Mouse (Mus musculus) kidney, postnatal 36 days (tissue): ENCODE data around the gene Psg18.
"Not testable (repeated sequence)": the region's sequence is repeated elsewhere in the genome, so short reads cannot be mapped to it uniquely, and the experiment has no call there.

Experiments used
- DNase-seq, 2 experiments: peaks; one replicate each; pipeline ENCODE4 v3.0.0; 2021 to 2022; ENCODE audit warnings: mixed read lengths in 2 of 2

Psg18 gene

DNA sequence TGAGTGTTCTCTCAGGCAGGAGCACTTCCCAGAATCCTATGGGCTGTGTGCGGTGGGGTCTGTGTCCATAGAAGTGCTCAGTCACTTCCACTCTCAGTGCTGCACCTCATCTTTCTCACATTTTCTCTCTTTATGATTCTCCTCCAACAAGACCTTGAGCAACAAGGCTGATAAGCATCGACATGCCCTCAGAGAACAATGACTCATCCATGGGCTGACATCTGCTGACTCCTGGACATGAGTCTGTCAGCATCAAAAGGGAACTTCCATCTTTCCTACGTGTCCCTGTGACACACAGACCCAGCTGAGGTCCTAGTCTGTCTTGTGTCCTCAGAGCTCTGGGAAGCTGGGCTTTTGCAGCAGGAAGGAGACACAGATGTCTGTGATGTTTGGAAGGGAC lies at the start of gene Psg18:
Gene Psg18 (minus strand): TSS at position 101 of the 400 bp plus-strand sequence.
- DNase-seq: not testable (repeated sequence)

DNA sequence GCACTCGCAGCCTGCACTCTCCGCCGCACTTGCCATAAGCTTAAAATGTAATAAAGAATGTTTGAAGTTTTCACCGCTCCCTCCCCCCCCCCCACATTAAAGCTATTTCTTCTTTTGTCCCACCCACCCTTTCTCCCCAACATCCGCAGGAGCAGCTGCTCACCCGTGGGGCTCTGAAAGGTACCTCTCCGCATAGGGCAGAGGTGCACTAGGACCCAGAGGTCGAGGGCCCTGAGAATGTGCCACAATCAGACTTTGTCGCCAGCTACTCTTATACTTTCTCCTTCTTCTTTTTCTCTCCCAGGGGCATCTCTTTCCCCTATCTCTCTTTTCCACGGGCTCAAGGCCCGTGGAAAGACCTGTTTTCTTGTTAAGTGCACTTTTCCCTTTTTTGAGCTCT lies 48.6 kb upstream of the Psg18 start:
- peak in 1 of 2 experiments; percentile 8 for DNase-seq

DNA sequence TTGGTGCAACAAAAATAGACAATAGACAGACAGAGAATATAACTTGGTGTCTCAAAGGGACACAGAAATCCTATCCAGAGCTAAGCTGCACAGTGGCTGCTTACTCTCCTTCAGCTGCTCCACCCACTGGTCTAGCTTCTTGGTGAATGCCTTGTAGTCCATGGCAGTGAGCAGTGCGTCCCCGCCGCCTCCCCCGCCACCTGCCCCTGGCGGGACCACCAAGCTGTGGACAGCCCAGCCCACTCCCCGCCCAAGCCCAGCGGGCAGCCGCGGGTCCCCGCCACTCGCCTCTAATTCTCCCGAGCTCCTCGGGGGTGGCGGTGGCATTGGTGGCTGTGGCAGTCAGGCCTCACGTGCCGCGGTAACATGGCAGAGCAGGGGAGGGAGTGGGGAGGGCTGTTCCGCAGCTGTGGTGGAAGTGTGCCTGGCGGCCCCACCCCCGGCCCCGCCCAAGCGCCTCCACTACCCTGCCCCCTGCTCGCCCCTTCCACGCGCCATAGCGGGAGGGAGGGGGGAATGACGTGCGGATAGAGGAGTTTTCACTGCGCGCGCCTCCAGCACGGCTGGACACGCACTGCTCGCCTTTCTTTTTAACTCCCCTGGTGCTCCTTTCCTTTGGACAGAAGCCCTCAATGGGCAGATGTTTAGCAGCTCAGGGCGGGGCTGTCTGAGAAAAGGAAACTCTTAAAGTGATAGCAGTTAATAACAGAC lies 47.9 kb upstream of the Psg18 start:
- peak; percentile 11 to 15 for DNase-seq

DNA sequence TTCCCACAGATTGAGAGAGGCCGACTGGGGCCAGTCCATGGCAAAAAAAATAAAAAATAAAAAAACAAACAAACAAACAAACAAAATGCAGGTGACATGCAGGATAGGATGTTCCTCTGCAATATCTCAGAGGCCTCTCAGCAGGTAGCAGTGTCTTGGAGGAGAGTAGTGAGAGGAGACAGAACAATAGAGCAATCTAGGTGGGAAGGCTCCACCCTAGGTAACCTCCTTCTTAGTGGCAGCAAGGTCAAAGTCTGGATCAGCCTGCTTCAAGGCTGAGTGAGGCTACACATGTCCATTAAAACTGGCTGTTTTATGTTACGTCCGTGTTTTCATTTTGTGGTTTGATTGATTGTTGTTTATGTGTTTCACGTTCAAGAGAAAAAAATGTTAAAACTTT lies 36.7 kb upstream of the Psg18 start:
- DNase-seq: not testable (repeated sequence)

DNA sequence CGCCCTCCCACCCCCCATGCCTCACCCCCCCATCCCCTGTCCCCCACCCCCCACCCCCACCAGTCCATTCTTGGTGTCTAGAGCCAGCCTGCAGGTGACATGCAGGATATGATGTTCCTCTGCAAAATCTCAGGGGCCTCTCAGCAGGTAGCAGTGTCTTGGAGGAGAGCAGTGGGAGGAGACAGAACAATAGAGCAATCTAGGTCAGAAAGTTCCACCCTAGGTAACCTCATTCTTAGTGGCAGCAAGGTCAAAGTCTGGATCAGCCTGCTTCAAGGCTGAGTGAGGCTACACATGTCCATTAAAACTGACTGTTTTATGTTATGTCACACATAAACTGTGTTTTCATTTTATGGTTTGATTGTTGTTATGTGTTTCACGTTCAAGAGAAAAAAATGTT lies 23.5 kb upstream of the Psg18 start:
- DNase-seq: no peak

DNA sequence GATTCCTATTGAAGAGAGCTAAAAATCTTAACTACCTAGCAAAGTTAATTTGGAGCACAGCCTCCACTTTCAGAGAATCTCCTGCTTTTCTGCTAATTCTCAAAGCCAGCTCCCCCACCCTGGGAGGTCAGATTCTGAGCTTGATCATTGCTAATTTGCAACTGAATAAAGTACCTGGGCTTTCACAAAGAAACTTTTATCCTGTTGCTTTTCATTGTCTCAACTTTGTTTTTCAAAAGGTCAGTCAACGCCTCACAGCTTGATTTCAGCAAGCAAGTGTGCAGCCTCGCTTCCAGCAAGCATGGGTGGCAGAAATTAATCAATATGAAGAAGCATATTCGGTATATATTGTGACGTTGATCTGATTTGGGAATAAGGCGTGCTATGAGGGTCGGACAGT lies 19.4 kb downstream of the Psg18 start:
- DNase-seq: not testable (repeated sequence)
